Mouse (Mus musculus): ENCODE measurements at regions not wholly inside any gene's neighbourhood (a gene's known extent, or its start where the extent isn't known, plus 50 kb on each side); places are given as distances from the start of the nearest gene placed in this dataset.
A peak's percentile ranks its signal among the peaks of the same experiment; 100 is the strongest.

- peak; percentile 21 for DNase-seq (ENCODE audit: low read depth, low spot score)
Measured at GRCm38 (mm10) chr5:119338711-119339110, 331.8 kb upstream of the Tbx3 start.

GRCm38 (mm10) chr5:119348303-119348702 is 322.2 kb upstream of the Tbx3 start:
- DNase-seq (ENCODE audit: low read depth, low spot score), result no peak

- no peak for DNase-seq (ENCODE audit: low read depth, low spot score)
Measured at GRCm38 (mm10) chr5:119349395-119349794, 321.1 kb upstream of the Tbx3 start.

GRCm38 (mm10) chr5:119350325-119350915 is 320.0 kb upstream of the Tbx3 start:
- DNase-seq (ENCODE audit: low read depth, low spot score), result no peak

- no peak for DNase-seq (ENCODE audit: low read depth, low spot score)
Measured at GRCm38 (mm10) chr5:119355471-119355870, 315.0 kb upstream of the Tbx3 start.

- no peak for DNase-seq (ENCODE audit: low read depth, low spot score)
Measured at GRCm38 (mm10) chr5:119356051-119356450, 314.4 kb upstream of the Tbx3 start.

GRCm38 (mm10) chr5:119359709-119360108 is 310.8 kb upstream of the Tbx3 start:
- DNase-seq (ENCODE audit: low read depth, low spot score), result no peak

GRCm38 (mm10) chr5:119360351-119360750 is 310.1 kb upstream of the Tbx3 start:
- no peak for DNase-seq (ENCODE audit: low read depth, low spot score)

GRCm38 (mm10) chr5:119361406-119362044 is 308.9 kb upstream of the Tbx3 start:
- no peak for DNase-seq (ENCODE audit: low read depth, low spot score)

GRCm38 (mm10) chr5:119362452-119362851 is 308.0 kb upstream of the Tbx3 start:
- DNase-seq (ENCODE audit: low read depth, low spot score), result no peak

- DNase-seq (ENCODE audit: low read depth, low spot score), result no peak
Measured at GRCm38 (mm10) chr5:119364250-119364649, 306.2 kb upstream of the Tbx3 start.

GRCm38 (mm10) chr5:119365157-119365556 is 305.3 kb upstream of the Tbx3 start:
- DNase-seq (ENCODE audit: low read depth, low spot score), result no peak

GRCm38 (mm10) chr5:119366296-119366695 is 304.2 kb upstream of the Tbx3 start:
- no peak for DNase-seq (ENCODE audit: low read depth, low spot score)

- DNase-seq (ENCODE audit: low read depth, low spot score), result no peak
Measured at GRCm38 (mm10) chr5:119370481-119370880, 300.0 kb upstream of the Tbx3 start.

- no peak for DNase-seq (ENCODE audit: low read depth, low spot score)
Measured at GRCm38 (mm10) chr5:119370931-119371330, 299.5 kb upstream of the Tbx3 start.

- no peak for DNase-seq (ENCODE audit: low read depth, low spot score)
Measured at GRCm38 (mm10) chr5:119373774-119374700, 296.4 kb upstream of the Tbx3 start.

- DNase-seq (ENCODE audit: low read depth, low spot score), result no peak
Measured at GRCm38 (mm10) chr5:119374861-119375260, 295.6 kb upstream of the Tbx3 start.

- DNase-seq (ENCODE audit: low read depth, low spot score), result no peak
Measured at GRCm38 (mm10) chr5:119378261-119378660, 292.2 kb upstream of the Tbx3 start.

- DNase-seq (ENCODE audit: low read depth, low spot score), result no peak
Measured at GRCm38 (mm10) chr5:119379915-119380432, 290.5 kb upstream of the Tbx3 start.

GRCm38 (mm10) chr5:119381495-119381894 is 289.0 kb upstream of the Tbx3 start:
- DNase-seq (ENCODE audit: low read depth, low spot score), result no peak

- DNase-seq (ENCODE audit: low read depth, low spot score), result no peak
Measured at GRCm38 (mm10) chr5:119385506-119385905, 285.0 kb upstream of the Tbx3 start.

GRCm38 (mm10) chr5:119386821-119387220 is 283.6 kb upstream of the Tbx3 start:
- DNase-seq (ENCODE audit: low read depth, low spot score), result no peak

Data from skeletal muscle tissue, adult 2 months (tissue).